ENCODE assay signal across 13 mouse cellular contexts in genomic region chr2:52804826-52805149, GRCm38 (mm10). TPM values are rescaled to one million over a fixed set of nuclear protein-coding genes. Genes with fewer than 3 reads are reported as not detected.
DNase-seq lines count a peak whose midpoint lies in the region; ATAC-seq and TF ChIP-seq lines count a peak whose summit lies in the region.
"Had no signal": no experiment of that assay in that cellular context is flagged by ENCODE, and none has a peak within 500 bp of the region (broad histone marks: within the 10 kb centered on the region; RNA-seq: fewer than 3 reads in every experiment).

No protein-coding gene starts in this region.

- H3K9me3 ChIP-seq in embryonic facial prominence, embryonic 14.5 days (ENCODE audit: control insufficient read depth, low read length) = no peaks in the 10 kb centered on the region
- no peaks in the 10 kb centered on the region for H3K9me3 ChIP-seq in midbrain, postnatal 0 days (ENCODE audit: low read length)
- H3K9me3 ChIP-seq: liver, embryonic 13.5 days; midbrain, embryonic 13.5 days had no signal

- no peaks in the 10 kb centered on the region for H3K36me3 ChIP-seq in embryonic facial prominence, embryonic 14.5 days (ENCODE audit: control insufficient read depth, insufficient read depth, low read length)
- H3K36me3 ChIP-seq in midbrain, postnatal 0 days (ENCODE audit: insufficient read depth, low read length) = no peaks in the 10 kb centered on the region
- H3K36me3 ChIP-seq: liver, embryonic 13.5 days; midbrain, embryonic 13.5 days had no signal

- ATAC-seq in embryonic facial prominence, embryonic 14.5 days (ENCODE audit: low read depth) = no peak
- ATAC-seq in midbrain, postnatal 0 days (ENCODE audit: low FRiP score) = no peak
- ATAC-seq: intestine, postnatal 0 days had no signal

- peak; percentile 4 for DNase-seq in cerebellum, adult 11-12 months
- no peak for DNase-seq in cerebellum, adult 11 months
- DNase-seq in heart, adult 8-10 months (ENCODE audit: low spot score) = peak; percentile 7
- DNase-seq in heart, adult 9 months (ENCODE audit: low spot score in 2 of 2) = no peak
- DNase-seq in layer of hippocampus, adult 2 months (ENCODE audit: low spot score in 2 of 2) = no peak
- no peak for DNase-seq in layer of hippocampus, adult 8-10 months (ENCODE audit: low spot score in 2 of 2)
- DNase-seq in embryonic facial prominence, embryonic 14.5 days (ENCODE audit: low spot score) = peak; percentile 31
- DNase-seq in midbrain, postnatal 0 days (ENCODE audit: low spot score) = no peak
- DNase-seq: liver, embryonic 13.5 days; thymus, postnatal 25 days had no signal

- 12% methylated on average over 1 of the region's 1 CpGs for WGBS in embryonic facial prominence, embryonic 14.5 days
- 64% methylated on average over 1 of the region's 1 CpGs for WGBS in midbrain, postnatal 0 days

- H3K27ac ChIP-seq in layer of hippocampus, adult 2 months = peak overlapping the region; percentile 52; the same call in 1 of the 2 replicates
- no peak overlapping the region for H3K27ac ChIP-seq in embryonic facial prominence, embryonic 14.5 days (replicated peaks; ENCODE audit: low read depth, low read length)
- H3K27ac ChIP-seq in midbrain, postnatal 0 days (ENCODE audit: low read depth, low read length) = no peak overlapping the region
- H3K27ac ChIP-seq: liver, embryonic 13.5 days; midbrain, embryonic 13.5 days had no signal

- H3K4me1 ChIP-seq in embryonic facial prominence, embryonic 14.5 days (ENCODE audit: control insufficient read depth, insufficient read depth, low read length) = no peaks in the 10 kb centered on the region; the same call in 1 of the 2 replicates
- no peaks in the 10 kb centered on the region for H3K4me1 ChIP-seq in midbrain, postnatal 0 days (ENCODE audit: insufficient read depth, low read length)
- H3K4me1 ChIP-seq: liver, embryonic 13.5 days; midbrain, embryonic 13.5 days had no signal

- H3K27me3 ChIP-seq in embryonic facial prominence, embryonic 14.5 days (replicated peaks; ENCODE audit: control insufficient read depth, insufficient read depth, low read length) = no peaks in the 10 kb centered on the region
- no peaks in the 10 kb centered on the region for H3K27me3 ChIP-seq in midbrain, postnatal 0 days (ENCODE audit: insufficient read depth, low read length)
- H3K27me3 ChIP-seq: liver, embryonic 13.5 days; midbrain, embryonic 13.5 days had no signal

- H3K4me3 ChIP-seq in layer of hippocampus, adult 2 months = no peak overlapping the region
- no peak overlapping the region for H3K4me3 ChIP-seq in embryonic facial prominence, embryonic 14.5 days (ENCODE audit: low read depth, low read length)
- no peak overlapping the region for H3K4me3 ChIP-seq in midbrain, postnatal 0 days (ENCODE audit: low read depth, low read length)
- H3K4me3 ChIP-seq: liver, embryonic 13.5 days; midbrain, embryonic 13.5 days had no signal

- no peak for TF ChIP-seq CTCF in layer of hippocampus, adult 2 months (conservative IDR thresholded peaks at IDR 0.05)
- TF ChIP-seq CTCF in midbrain, postnatal 0 days (IDR thresholded peaks at IDR 0.05) = no peak

- H3K9ac ChIP-seq in embryonic facial prominence, embryonic 14.5 days (ENCODE audit: low read depth, low read length) = no peak overlapping the region
- no peak overlapping the region for H3K9ac ChIP-seq in midbrain, postnatal 0 days (replicated peaks; ENCODE audit: low read length, poor library complexity, severe bottlenecking)
- H3K9ac ChIP-seq: liver, embryonic 13.5 days; midbrain, embryonic 13.5 days had no signal

- no peak overlapping the region for H3K4me2 ChIP-seq in embryonic facial prominence, embryonic 14.5 days (ENCODE audit: low read depth, low read length)
- H3K4me2 ChIP-seq in midbrain, postnatal 0 days (ENCODE audit: low read depth, low read length, poor library complexity, severe bottlenecking) = no peak overlapping the region
- H3K4me2 ChIP-seq: heart, embryonic 11.5 days; liver, embryonic 13.5 days; midbrain, embryonic 13.5 days had no signal

RNA-seq across cellular contexts. Expression of gene Fmnl2, which starts 52.9 kb away (rescaled TPM):
- total RNA-seq in heart, adult 8-10 months (2022) = 1 to 10 TPM; 4.4 to 5.0 (median 4.8) TPM
- 10 to 100 TPM; 42.4 to 44.0 TPM for total RNA-seq in layer of hippocampus, adult 2 months (2021)
- 10 to 100 TPM; 43.9 to 45.7 (median 44.3) TPM for total RNA-seq in layer of hippocampus, adult 8-10 months (2022)
- 9.9 and 10.4 TPM in 2 replicates for polyA plus RNA-seq in embryonic facial prominence, embryonic 14.5 days (2014; fragmentation: Nextera tagmentation; extraction: Ambion mirVana)
- 27.0 and 32.7 TPM in 2 replicates for total RNA-seq in midbrain, postnatal 0 days (2014; rRNA removed)
- polyA plus RNA-seq in midbrain, postnatal 0 days (2015; fragmentation: Nextera tagmentation; extraction: Ambion mirVana) = 6.9 and 8.4 TPM in 2 replicates

Comparison
In these comparisons a context has a peak if more than half of its experiments do, and no peak if none do; other contexts are left out.
1. DNase-seq: peak in cerebellum, adult 11-12 months (single experiment), heart, adult 8-10 months (single experiment) and embryonic facial prominence, embryonic 14.5 days (single experiment); none in cerebellum, adult 11 months (single experiment), heart, adult 9 months (0 of 2), layer of hippocampus, adult 2 months (0 of 2), layer of hippocampus, adult 8-10 months (0 of 2) and midbrain, postnatal 0 days (single experiment).